Mouse (Mus musculus) cerebellum, adult 2 months (tissue): ENCODE measurements around the gene Miga2.

Experiments used
- CTCF ChIP-seq: fragments of 200-500 bp; IDR thresholded peaks from 2 replicates; pipeline ENCODE4 v1.5.1; 2011; ENCODE audit warnings: low read depth, mild to moderate bottlenecking, control low read depth, low read length, moderate library complexity, borderline replicate concordance; ENCODE audit not compliant: insufficient read depth
- POLR2A ChIP-seq: fragments of 200-500 bp; IDR thresholded peaks from 2 replicates; pipeline ENCODE4 v1.6.1; 2011; ENCODE audit warnings: low read length, control low read depth, borderline replicate concordance; ENCODE audit not compliant: insufficient read depth

GRCm38 (mm10) chr2:30375893-30376292 is 11.9 kb downstream of the Miga2 start:
- no peak for TF ChIP-seq POLR2A
- no peak for TF ChIP-seq CTCF
